Mouse (Mus musculus): Measurements from ENCODE around the gene Arl16. TPM values are rescaled to one million over a fixed set of nuclear protein-coding genes. Genes with fewer than 3 reads are reported as not detected.

Arl16 gene
- total and polyA plus RNA-seq, 3 experiments = 9.1 to 13.6 (median 10.8) TPM

- intact Hi-C loops (cut with DNase I) = no loop called here
- Histone ChIP-seq H3K79me2 (replicated peaks; ENCODE audit: control insufficient read depth, insufficient read depth, low read length) (no peaks in the 10 kb centered on the region), H3K4me3 (no peak overlapping the region), H3K36me3 (ENCODE audit: control insufficient read depth, insufficient read depth, low read length) (no peaks in the 10 kb centered on the region), H3K4me1 (ENCODE audit: control insufficient read depth, insufficient read depth, low read length) (no peaks in the 10 kb centered on the region), H3K27me3 (ENCODE audit: control insufficient read depth, insufficient read depth, low read length) (no peaks in the 10 kb centered on the region), H3K9ac (ENCODE audit: low read depth, low read length) (no peak overlapping the region), H3K27ac (no peak overlapping the region)
- TF ChIP-seq POLR2A (IDR thresholded peaks at IDR 0.05; ENCODE audit: insufficient read depth, low read depth, low read length) (no peak), EP300 (IDR thresholded peaks at IDR 0.05; ENCODE audit: insufficient read depth, low read depth, low read length) (no peak), CTCF (IDR thresholded peaks at IDR 0.05) (no peak)
- WGBS = 95% methylated on average over 4 of the region's 4 CpGs
- no peak for DNase-seq
These were observed 12.4 kb downstream of the Arl16 start for GRCm38 (mm10) chr11:120454965-120455364.

- no peak within 1 kb of the TSS for H3K27ac ChIP-seq
- no peaks in the 10 kb centered on the region for H3K79me2 ChIP-seq (replicated peaks; ENCODE audit: control insufficient read depth, insufficient read depth, low read length)
- TF ChIP-seq EP300 (IDR thresholded peaks at IDR 0.05; ENCODE audit: insufficient read depth, low read depth, low read length) (no peak), CTCF (IDR thresholded peaks at IDR 0.05) (no peak)
- H3K4me1 ChIP-seq (ENCODE audit: control insufficient read depth, insufficient read depth, low read length) = no peaks in the 10 kb centered on the region
- WGBS = 73% methylated on average over 4 of the region's 4 CpGs
- H3K27me3 ChIP-seq (ENCODE audit: control insufficient read depth, insufficient read depth, low read length) = no peaks in the 10 kb centered on the region
- intact Hi-C loops (cut with DNase I) = no loop called here
- H3K9ac ChIP-seq (ENCODE audit: low read depth, low read length) = no peak within 1 kb of the TSS
- no peak within 1 kb of the TSS for H3K4me3 ChIP-seq
- H3K36me3 ChIP-seq (ENCODE audit: control insufficient read depth, insufficient read depth, low read length) = no peaks in the 10 kb centered on the region
- DNase-seq = no peak
These were observed 14.1 kb downstream of the Arl16 start, which contains the start of gene Pde6g for GRCm38 (mm10) chr11:120453306-120453705. TSS of gene Pde6g (minus strand) at chr11:120453500.

- no peak overlapping the region for H3K27ac ChIP-seq
- no peaks in the 10 kb centered on the region for H3K27me3 ChIP-seq (ENCODE audit: control insufficient read depth, insufficient read depth, low read length)
- intact Hi-C loops (cut with DNase I) = no loop called here
- no peaks in the 10 kb centered on the region for H3K79me2 ChIP-seq (replicated peaks; ENCODE audit: control insufficient read depth, insufficient read depth, low read length)
- H3K36me3 ChIP-seq (ENCODE audit: control insufficient read depth, insufficient read depth, low read length) = no peaks in the 10 kb centered on the region
- DNase-seq = no peak
- no peaks in the 10 kb centered on the region for H3K4me1 ChIP-seq (ENCODE audit: control insufficient read depth, insufficient read depth, low read length)
- no peak overlapping the region for H3K4me3 ChIP-seq
- WGBS = 72% methylated on average over 3 of the region's 3 CpGs
- no peak overlapping the region for H3K9ac ChIP-seq (ENCODE audit: low read depth, low read length)
- TF ChIP-seq CTCF (IDR thresholded peaks at IDR 0.05) = no peak
- TF ChIP-seq EP300 (IDR thresholded peaks at IDR 0.05; ENCODE audit: insufficient read depth, low read depth, low read length) = no peak
- TF ChIP-seq POLR2A (IDR thresholded peaks at IDR 0.05; ENCODE audit: insufficient read depth, low read depth, low read length) = no peak
These were observed 15.2 kb downstream of the Arl16 start for GRCm38 (mm10) chr11:120452246-120452645.

GRCm38 (mm10) chr11:120447179-120447578, 20.2 kb downstream of the Arl16 start:
- WGBS = 88% methylated on average over 7 of the region's 7 CpGs
- Histone ChIP-seq H3K27ac (no peak overlapping the region), H3K4me3 (no peak overlapping the region), H3K79me2 (replicated peaks; ENCODE audit: control insufficient read depth, insufficient read depth, low read length) (no peaks in the 10 kb centered on the region), H3K9ac (ENCODE audit: low read depth, low read length) (no peak overlapping the region), H3K27me3 (ENCODE audit: control insufficient read depth, insufficient read depth, low read length) (no peaks in the 10 kb centered on the region), H3K36me3 (ENCODE audit: control insufficient read depth, insufficient read depth, low read length) (no peaks in the 10 kb centered on the region), H3K4me1 (ENCODE audit: control insufficient read depth, insufficient read depth, low read length) (no peaks in the 10 kb centered on the region)
- intact Hi-C loops (cut with DNase I) = no loop called here
- DNase-seq = no peak
- TF ChIP-seq CTCF (IDR thresholded peaks at IDR 0.05) (no peak), EP300 (IDR thresholded peaks at IDR 0.05; ENCODE audit: insufficient read depth, low read depth, low read length) (no peak), POLR2A (IDR thresholded peaks at IDR 0.05; ENCODE audit: insufficient read depth, low read depth, low read length) (no peak)

- Histone ChIP-seq H3K79me2 (replicated peaks; ENCODE audit: control insufficient read depth, insufficient read depth, low read length) (no peaks in the 10 kb centered on the region), H3K36me3 (ENCODE audit: control insufficient read depth, insufficient read depth, low read length) (no peaks in the 10 kb centered on the region), H3K27me3 (ENCODE audit: control insufficient read depth, insufficient read depth, low read length) (no peaks in the 10 kb centered on the region), H3K4me1 (ENCODE audit: control insufficient read depth, insufficient read depth, low read length) (no peaks in the 10 kb centered on the region), H3K27ac (no peak overlapping the region), H3K9ac (ENCODE audit: low read depth, low read length) (no peak overlapping the region), H3K4me3 (no peak overlapping the region)
- 52% methylated on average over 3 of the region's 3 CpGs for WGBS
- DNase-seq = no peak
- no peak for TF ChIP-seq POLR2A (IDR thresholded peaks at IDR 0.05; ENCODE audit: insufficient read depth, low read depth, low read length)
- no peak for TF ChIP-seq CTCF (IDR thresholded peaks at IDR 0.05)
- no peak for TF ChIP-seq EP300 (IDR thresholded peaks at IDR 0.05; ENCODE audit: insufficient read depth, low read depth, low read length)
- intact Hi-C loops (cut with DNase I) = no loop called here
These were observed 21.9 kb downstream of the Arl16 start for GRCm38 (mm10) chr11:120445475-120445874.

- TF ChIP-seq EP300 (IDR thresholded peaks at IDR 0.05; ENCODE audit: insufficient read depth, low read depth, low read length) (no peak), CTCF (IDR thresholded peaks at IDR 0.05) (no peak), POLR2A (IDR thresholded peaks at IDR 0.05; ENCODE audit: insufficient read depth, low read depth, low read length) (no peak)
- 64% methylated on average over 6 of the region's 6 CpGs for WGBS
- Histone ChIP-seq H3K4me1 (ENCODE audit: control insufficient read depth, insufficient read depth, low read length) (no peaks in the 10 kb centered on the region), H3K9ac (ENCODE audit: low read depth, low read length) (no peak overlapping the region), H3K36me3 (ENCODE audit: control insufficient read depth, insufficient read depth, low read length) (no peaks in the 10 kb centered on the region), H3K4me3 (no peak overlapping the region), H3K27ac (no peak overlapping the region), H3K79me2 (replicated peaks; ENCODE audit: control insufficient read depth, insufficient read depth, low read length) (no peaks in the 10 kb centered on the region), H3K27me3 (ENCODE audit: control insufficient read depth, insufficient read depth, low read length) (no peaks in the 10 kb centered on the region)
- intact Hi-C loops (cut with DNase I) = no loop called here
- no peak for DNase-seq
These were observed 23.3 kb downstream of the Arl16 start for GRCm38 (mm10) chr11:120444106-120444505.
